Mouse (Mus musculus) midbrain, embryonic 10.5 days (tissue): ENCODE data around the gene Slc24a4. TPM values are rescaled to one million over a fixed set of nuclear protein-coding genes. Genes with fewer than 3 reads are reported as not detected.

Experiments
- DNase-seq: peaks from one replicate; pipeline ENCODE4 v3.0.0-alpha.2; 2017; ENCODE audit warnings: low spot score
- H3K27ac ChIP-seq: fragments of 300-500 bp; sonication (generic); replicated peaks from 2 replicates; pipeline ENCODE4 v1.5.1; 2016; ENCODE audit warnings: mild to moderate bottlenecking
- H3K27me3 ChIP-seq: fragments of 300-500 bp; sonication (generic); 2 replicates; pipeline ENCODE4 v1.6.1; 2016; ENCODE audit warnings: low read depth, mild to moderate bottlenecking; ENCODE audit not compliant: poor library complexity, severe bottlenecking
- H3K36me3 ChIP-seq: fragments of 300-500 bp; sonication (generic); 2 replicates; pipeline ENCODE4 v1.6.1; 2016; ENCODE audit warnings: mild to moderate bottlenecking, moderate library complexity
- H3K4me1 ChIP-seq: fragments of 300-500 bp; sonication (generic); 2 replicates; pipeline ENCODE4 v1.6.1; 2016
- H3K4me3 ChIP-seq: fragments of 300-500 bp; sonication (generic); 2 replicates; pipeline ENCODE4 v1.5.1; 2016; ENCODE audit warnings: mild to moderate bottlenecking, moderate library complexity
- H3K9me3 ChIP-seq: fragments of 300-500 bp; sonication (generic); replicated peaks from 2 replicates; pipeline ENCODE4 v1.6.1; 2016; ENCODE audit warnings: mild to moderate bottlenecking
- WGBS: fragments of 180-500 bp; shearing (Covaris S2); methylation state at CpG from one replicate; pipeline ENCODE4 v1.1.7; 2016; 5-methylcytosine and 5-hydroxymethylcytosine counted together
- polyA plus RNA-seq: library from polyadenylated mRNA; unstranded; fragments of >200 nt; fragmentation: Nextera tagmentation; extraction: Ambion mirVana; gene quantifications from 2 replicates; pipeline ENCODE4 v1.2.1, GENCODE M21; 2016

The Slc24a4 gene
- polyA plus RNA-seq, 1 experiment from 2014 or later, result 0.17 TPM

- Histone ChIP-seq H3K4me3 (no peak overlapping the region), H3K27me3 (no peaks in the 10 kb centered on the region), H3K9me3 (no peaks in the 10 kb centered on the region), H3K27ac (no peak overlapping the region), H3K4me1 (peaks cover 10% of the 10 kb centered on the region), H3K36me3 (no peaks in the 10 kb centered on the region)
- WGBS, result 93% methylated on average over 11 of the region's 11 CpGs
- no peak for DNase-seq
These were observed 180.7 kb downstream of the Slc24a4 start for GRCm38 (mm10) chr12:102309099-102309799.

DNA sequence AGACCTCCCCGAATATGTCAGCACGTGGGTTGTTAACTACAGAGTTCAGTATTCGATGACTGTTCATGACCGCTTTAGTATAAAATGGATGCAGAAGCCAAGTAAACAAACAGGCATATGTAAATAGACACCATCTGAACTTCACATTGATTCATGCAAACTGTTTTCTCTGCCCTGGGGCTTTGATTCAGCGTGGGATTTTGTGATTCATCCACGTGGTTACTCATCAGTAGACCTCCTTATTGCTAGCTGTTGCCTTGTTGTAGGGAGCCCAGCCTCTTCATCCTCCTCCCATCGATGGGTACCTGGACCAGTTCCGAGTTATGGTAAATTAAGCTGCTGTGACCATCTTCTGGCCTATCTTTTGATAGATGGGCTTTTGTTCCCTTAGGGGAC lies 181.3 kb downstream of the Slc24a4 start:
- DNase-seq, result no peak
- no peaks in the 10 kb centered on the region for H3K36me3 ChIP-seq
- H3K4me3 ChIP-seq, result no peak overlapping the region
- 90% methylated on average over 8 of the region's 8 CpGs for WGBS
- no peaks in the 10 kb centered on the region for H3K9me3 ChIP-seq
- H3K4me1 ChIP-seq, result peaks cover 6% of the 10 kb centered on the region
- no peaks in the 10 kb centered on the region for H3K27me3 ChIP-seq
- no peak overlapping the region for H3K27ac ChIP-seq

DNA sequence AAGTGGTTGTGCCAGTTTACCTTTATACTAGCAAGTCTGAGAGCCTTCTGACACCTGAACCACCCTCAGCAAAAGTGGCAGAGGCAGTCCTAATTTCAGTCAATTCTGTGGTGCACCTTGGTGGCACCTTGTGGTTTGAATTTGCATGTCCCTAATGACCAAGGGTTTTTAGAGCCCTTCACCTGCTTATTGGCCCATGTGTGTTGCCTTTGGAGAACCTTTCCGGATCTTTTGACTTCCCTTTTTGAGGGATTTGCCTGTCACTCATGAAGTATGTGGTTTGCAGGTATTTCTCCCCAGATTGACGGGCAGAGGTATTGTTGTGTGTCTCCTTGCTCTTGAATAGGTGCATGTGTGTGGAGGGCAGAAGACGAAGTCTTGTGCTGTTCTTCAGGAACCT lies 181.7 kb downstream of the Slc24a4 start:
- Histone ChIP-seq H3K9me3 (no peaks in the 10 kb centered on the region), H3K27ac (no peak overlapping the region), H3K36me3 (no peaks in the 10 kb centered on the region), H3K4me3 (no peak overlapping the region), H3K27me3 (no peaks in the 10 kb centered on the region), H3K4me1 (peaks cover 3% of the 10 kb centered on the region)
- DNase-seq, result no peak
- 91% methylated on average over 3 of the region's 3 CpGs for WGBS

DNA sequence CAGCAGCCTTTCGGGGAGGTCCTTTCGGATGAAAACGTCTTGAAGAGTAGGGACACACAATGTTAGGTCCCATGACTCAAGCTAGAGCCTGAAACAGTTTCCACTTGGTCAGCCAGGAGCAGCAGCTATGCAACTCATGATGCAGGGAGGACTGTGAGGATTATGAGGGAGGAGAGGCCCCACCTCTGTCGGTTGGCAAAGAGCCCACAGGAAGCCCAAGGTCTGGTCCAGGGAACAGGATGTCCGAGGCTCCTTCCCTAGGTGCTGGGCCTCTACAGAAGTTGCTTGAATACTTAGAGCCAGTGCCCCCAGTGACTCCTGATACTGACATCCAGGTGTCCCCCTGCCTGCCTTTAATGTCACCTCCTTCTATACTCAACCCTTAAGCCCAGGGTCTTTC lies 182.9 kb downstream of the Slc24a4 start:
- H3K4me3 ChIP-seq, result no peak overlapping the region
- DNase-seq, result no peak
- H3K4me1 ChIP-seq, result peaks cover 3% of the 10 kb centered on the region; the same call in 1 of the 2 replicates
- H3K27me3 ChIP-seq, result no peaks in the 10 kb centered on the region
- H3K9me3 ChIP-seq, result no peaks in the 10 kb centered on the region
- H3K27ac ChIP-seq, result no peak overlapping the region
- H3K36me3 ChIP-seq, result no peaks in the 10 kb centered on the region
- WGBS, result 97% methylated on average over 5 of the region's 5 CpGs

Other genes with a start within 250 kb of the Slc24a4 start
- 16.0 and 17.0 TPM in 2 replicates for gene Trip11, start 215.5 kb upstream of the Slc24a4 start, polyA plus RNA-seq
- gene Atxn3, start 170.5 kb upstream of the Slc24a4 start, polyA plus RNA-seq, result 14.4 and 16.2 TPM in 2 replicates
- 38.9 and 39.5 TPM in 2 replicates for gene Cpsf2, start 152.7 kb upstream of the Slc24a4 start, polyA plus RNA-seq
- gene Rin3, start 154.3 kb downstream of the Slc24a4 start, polyA plus RNA-seq, result 4.2 and 4.6 TPM in 2 replicates